Mouse (Mus musculus): Measurements from ENCODE around the gene Cybrd1. TPM values are rescaled to one million over a fixed set of nuclear protein-coding genes. Genes with fewer than 3 reads are reported as not detected.

Cybrd1 gene
- polyA plus RNA-seq, 1 experiment from 2014 or later = 0.60 TPM

Other genes with a start within 250 kb of the Cybrd1 start
- 18.3 and 20.2 TPM in 2 replicates for gene Dcaf17, start 62.6 kb upstream of the Cybrd1 start, polyA plus RNA-seq (2015; fragmentation: Nextera tagmentation; extraction: Ambion mirVana)
- 10.0 and 12.7 TPM in 2 replicates for gene Mettl8, start 62.3 kb upstream of the Cybrd1 start, polyA plus RNA-seq (2015; fragmentation: Nextera tagmentation; extraction: Ambion mirVana)
- 30.9 and 42.0 TPM in 2 replicates for gene Dync1i2, start 93.8 kb downstream of the Cybrd1 start, polyA plus RNA-seq (2015; fragmentation: Nextera tagmentation; extraction: Ambion mirVana)
- 27.7 and 31.6 TPM in 2 replicates for gene Slc25a12, start 249.8 kb downstream of the Cybrd1 start, polyA plus RNA-seq (2015; fragmentation: Nextera tagmentation; extraction: Ambion mirVana)

All from liver, embryonic 13.5 days (tissue).